Mouse (Mus musculus) heart, postnatal 4 days (tissue): ENCODE results near the gene Vrk1. TPM values are rescaled to one million over a fixed set of nuclear protein-coding genes. Genes with fewer than 3 reads are reported as not detected.

ENCODE experiments used
- DNase-seq: peaks from one replicate; pipeline ENCODE4 v3.0.0; 2021
- total RNA-seq, 2 experiments: library from RNA; stranded (reverse); gene quantifications; 2 replicates each; pipeline ENCODE4 v1.2.3; 2021

The Vrk1 gene
- total RNA-seq, 2 experiments from 2014 or later = 26.4 to 28.0 TPM

GRCm38 (mm10) chr12:106001775-106002174 is 8.3 kb upstream of the Vrk1 start:
- peak; percentile 11 for DNase-seq

GRCm38 (mm10) chr12:106004719-106005118 is 5.3 kb upstream of the Vrk1 start:
- no peak for DNase-seq

GRCm38 (mm10) chr12:106006218-106006617 is 3.8 kb upstream of the Vrk1 start:
- DNase-seq = no peak

GRCm38 (mm10) chr12:106008348-106009050 is 1.5 kb upstream of the Vrk1 start:
- DNase-seq = peak; percentile 75

- DNase-seq = no peak
Observed at GRCm38 (mm10) chr12:106009122-106009870, 732 bp upstream of the Vrk1 start.

GRCm38 (mm10) chr12:106012161-106012560 is 2.1 kb downstream of the Vrk1 start:
- no peak for DNase-seq

GRCm38 (mm10) chr12:106016265-106017012 is 6.4 kb downstream of the Vrk1 start:
- DNase-seq = no peak

GRCm38 (mm10) chr12:106020063-106020462 is 10.0 kb downstream of the Vrk1 start:
- peak; percentile 15 for DNase-seq

GRCm38 (mm10) chr12:106023652-106024051 is 13.6 kb downstream of the Vrk1 start:
- DNase-seq = no peak

- DNase-seq = peak; percentile 23
Observed at GRCm38 (mm10) chr12:106025416-106025815, 15.4 kb downstream of the Vrk1 start.

- DNase-seq = no peak
Observed at GRCm38 (mm10) chr12:106026385-106027134, 16.5 kb downstream of the Vrk1 start.

GRCm38 (mm10) chr12:106027372-106027771 is 17.3 kb downstream of the Vrk1 start:
- no peak for DNase-seq

- no peak for DNase-seq
Observed at GRCm38 (mm10) chr12:106029582-106029981, 19.6 kb downstream of the Vrk1 start.

- DNase-seq = no peak
Observed at GRCm38 (mm10) chr12:106030146-106030745, 20.2 kb downstream of the Vrk1 start.

- no peak for DNase-seq
Observed at GRCm38 (mm10) chr12:106030796-106031195, 20.8 kb downstream of the Vrk1 start.

- no peak for DNase-seq
Observed at GRCm38 (mm10) chr12:106031916-106032315, 21.9 kb downstream of the Vrk1 start.

GRCm38 (mm10) chr12:106032361-106032760 is 22.3 kb downstream of the Vrk1 start:
- no peak for DNase-seq

- DNase-seq = no peak
Observed at GRCm38 (mm10) chr12:106034267-106034666, 24.2 kb downstream of the Vrk1 start.

- no peak for DNase-seq
Observed at GRCm38 (mm10) chr12:106034761-106035160, 24.7 kb downstream of the Vrk1 start.

- DNase-seq = no peak
Observed at GRCm38 (mm10) chr12:106040259-106040658, 30.2 kb downstream of the Vrk1 start.

GRCm38 (mm10) chr12:106046143-106046795 is 36.2 kb downstream of the Vrk1 start:
- no peak for DNase-seq
